Mouse (Mus musculus): Measurements from ENCODE around the gene Gm11114. TPM values are rescaled to one million over a fixed set of nuclear protein-coding genes. Genes with fewer than 3 reads are reported as not detected.

Gm11114 gene
- polyA plus RNA-seq (2012; fragmentation: generic; extraction: Trizol): not detected
- long read RNA-seq, experiment 1: 0 reads
- long read RNA-seq, experiment 2: 0 reads

DNA sequence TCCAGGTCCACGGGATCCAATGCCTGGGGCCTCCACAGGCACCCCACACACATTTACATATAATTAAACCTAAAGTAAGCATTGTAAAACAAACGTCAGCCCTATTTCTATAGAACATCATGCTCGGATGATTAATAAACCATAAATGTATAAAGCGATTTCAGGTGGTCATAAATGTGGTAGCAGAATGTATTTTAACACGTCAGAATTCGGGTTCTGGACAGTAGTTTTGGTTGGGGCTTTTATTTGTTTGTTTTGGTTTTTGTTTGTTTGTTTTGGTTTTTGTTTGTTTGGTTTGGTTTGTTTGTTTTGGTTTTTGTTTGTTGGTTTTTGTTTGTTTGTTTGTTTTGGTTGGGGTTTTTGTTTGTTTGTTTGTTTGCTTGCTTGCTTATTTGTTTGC lies at the start of gene Gm11114:
Gene Gm11114 (plus strand): TSS at position 301 of the 400 bp plus-strand sequence.
- TF ChIP-seq MYOD1 (IDR thresholded peaks at IDR 0.05; ENCODE audit: control insufficient read depth, insufficient read length, low read depth) (no peak), USF1 (IDR thresholded peaks at IDR 0.05; ENCODE audit: low read depth) (no peak), FOSL1 (IDR thresholded peaks at IDR 0.05; ENCODE audit: insufficient read depth, low read length, poor library complexity, severe bottlenecking) (no peak), CTCF (IDR thresholded peaks at IDR 0.05; ENCODE audit: control insufficient read depth, insufficient read depth, insufficient read length) (no peak), CEBPB (IDR thresholded peaks at IDR 0.05; ENCODE audit: low read depth) (no peak), MAX (IDR thresholded peaks at IDR 0.05) (no peak), MYOG (IDR thresholded peaks at IDR 0.05; ENCODE audit: control insufficient read depth, extremely low read depth, insufficient read length) (no peak)
- Histone ChIP-seq H3K36me3 (ENCODE audit: control insufficient read depth, insufficient read depth) (no peaks in the 10 kb centered on the region), H3ac (ENCODE audit: control insufficient read depth, insufficient read length, low read depth) (no peak within 1 kb of the TSS), H3K79me3 (ENCODE audit: low read depth) (no peaks in the 10 kb centered on the region), H3K79me2 (ENCODE audit: control insufficient read depth, insufficient read depth) (no peaks in the 10 kb centered on the region), H3K27me3 (ENCODE audit: control insufficient read depth, insufficient read depth, insufficient read length) (no peaks in the 10 kb centered on the region), H3K4me3 (ENCODE audit: insufficient read depth, poor library complexity, severe bottlenecking) (no peak within 1 kb of the TSS)

GRCm38 (mm10) chr9:85266847-85267246 lies 45.7 kb upstream of the Gm11114 start:
- Histone ChIP-seq H3K36me3 (ENCODE audit: control insufficient read depth, insufficient read depth) (no peaks in the 10 kb centered on the region), H3K79me3 (ENCODE audit: low read depth) (no peaks in the 10 kb centered on the region), H3K4me3 (ENCODE audit: insufficient read depth, poor library complexity, severe bottlenecking) (no peak overlapping the region), H3ac (ENCODE audit: control insufficient read depth, insufficient read length, low read depth) (no peak overlapping the region), H3K27me3 (ENCODE audit: control insufficient read depth, insufficient read depth, insufficient read length) (no peaks in the 10 kb centered on the region), H3K79me2 (ENCODE audit: control insufficient read depth, insufficient read depth) (no peaks in the 10 kb centered on the region)
- TF ChIP-seq CEBPB (IDR thresholded peaks at IDR 0.05; ENCODE audit: low read depth) (no peak), MAX (IDR thresholded peaks at IDR 0.05) (no peak), MYOD1 (IDR thresholded peaks at IDR 0.05; ENCODE audit: control insufficient read depth, insufficient read length, low read depth) (no peak), MYOG (IDR thresholded peaks at IDR 0.05; ENCODE audit: control insufficient read depth, extremely low read depth, insufficient read length) (no peak), CTCF (IDR thresholded peaks at IDR 0.05; ENCODE audit: control insufficient read depth, insufficient read depth, insufficient read length) (no peak), FOSL1 (IDR thresholded peaks at IDR 0.05; ENCODE audit: insufficient read depth, low read length, poor library complexity, severe bottlenecking) (no peak), USF1 (IDR thresholded peaks at IDR 0.05; ENCODE audit: low read depth) (no peak)

DNA sequence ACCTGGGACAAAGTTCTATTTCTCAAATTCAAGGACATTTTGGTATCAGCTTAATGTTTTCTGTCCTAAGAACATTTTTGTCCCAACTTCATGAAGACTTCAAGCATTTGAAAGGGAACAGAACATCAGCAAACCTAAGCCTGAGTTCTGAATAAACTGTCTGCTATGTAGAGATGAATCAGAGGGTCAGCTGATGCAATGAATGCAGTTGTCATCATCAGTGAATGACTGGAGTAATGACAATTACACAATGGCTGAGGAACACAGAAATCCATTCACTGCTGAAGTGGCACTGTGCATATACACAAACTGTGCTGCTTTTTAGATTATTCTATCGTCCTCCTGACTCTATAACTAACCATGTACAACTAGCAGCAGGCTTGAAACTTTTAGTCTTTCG lies 38.5 kb upstream of the Gm11114 start:
- Histone ChIP-seq H3K79me2 (ENCODE audit: control insufficient read depth, insufficient read depth) (no peaks in the 10 kb centered on the region), H3K36me3 (ENCODE audit: control insufficient read depth, insufficient read depth) (no peaks in the 10 kb centered on the region), H3K79me3 (ENCODE audit: low read depth) (no peaks in the 10 kb centered on the region), H3K27me3 (ENCODE audit: control insufficient read depth, insufficient read depth, insufficient read length) (no peaks in the 10 kb centered on the region), H3K4me3 (ENCODE audit: insufficient read depth, poor library complexity, severe bottlenecking) (no peak overlapping the region), H3ac (ENCODE audit: control insufficient read depth, insufficient read length, low read depth) (no peak overlapping the region)
- TF ChIP-seq FOSL1 (IDR thresholded peaks at IDR 0.05; ENCODE audit: insufficient read depth, low read length, poor library complexity, severe bottlenecking): no peak

DNA sequence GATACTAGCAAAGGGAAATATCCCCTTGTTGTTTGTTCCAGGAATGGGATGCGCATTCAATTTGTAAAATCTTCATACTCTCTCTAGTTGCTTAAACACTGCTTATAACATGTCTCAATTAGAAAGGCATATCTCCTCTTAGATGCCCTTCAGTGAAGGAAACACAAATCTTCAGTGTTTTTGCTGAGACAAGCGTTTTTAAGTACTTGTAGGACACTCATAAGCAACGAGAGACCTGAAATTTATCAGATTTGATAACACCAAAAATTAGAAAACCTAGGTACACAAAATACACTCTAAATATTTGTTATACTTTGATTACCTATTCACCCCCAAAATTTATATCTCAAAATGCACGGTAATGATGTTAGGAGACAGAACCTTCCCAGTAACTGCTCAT lies 9.7 kb upstream of the Gm11114 start:
- TF ChIP-seq USF1 (IDR thresholded peaks at IDR 0.05; ENCODE audit: low read depth): no peak
- no peak for TF ChIP-seq FOSL1 (IDR thresholded peaks at IDR 0.05; ENCODE audit: insufficient read depth, low read length, poor library complexity, severe bottlenecking)
- no peak for TF ChIP-seq MAX (IDR thresholded peaks at IDR 0.05)
- TF ChIP-seq MYOG (IDR thresholded peaks at IDR 0.05; ENCODE audit: control insufficient read depth, extremely low read depth, insufficient read length): no peak
- no peak for TF ChIP-seq CEBPB (IDR thresholded peaks at IDR 0.05; ENCODE audit: low read depth)
- TF ChIP-seq MYOD1 (IDR thresholded peaks at IDR 0.05; ENCODE audit: control insufficient read depth, insufficient read length, low read depth): no peak
- TF ChIP-seq CTCF (IDR thresholded peaks at IDR 0.05; ENCODE audit: control insufficient read depth, insufficient read depth, insufficient read length): no peak
- H3K79me3 ChIP-seq (ENCODE audit: low read depth): no peaks in the 10 kb centered on the region
- H3K79me2 ChIP-seq (ENCODE audit: control insufficient read depth, insufficient read depth): no peaks in the 10 kb centered on the region
- H3K36me3 ChIP-seq (ENCODE audit: control insufficient read depth, insufficient read depth): no peaks in the 10 kb centered on the region
- H3K27me3 ChIP-seq (ENCODE audit: control insufficient read depth, insufficient read depth, insufficient read length): no peaks in the 10 kb centered on the region
- H3K4me3 ChIP-seq (ENCODE audit: insufficient read depth, poor library complexity, severe bottlenecking): no peak overlapping the region
- H3ac ChIP-seq (ENCODE audit: control insufficient read depth, insufficient read length, low read depth): no peak overlapping the region

- no peaks in the 10 kb centered on the region for H3K79me2 ChIP-seq (ENCODE audit: control insufficient read depth, insufficient read depth)
- no peaks in the 10 kb centered on the region for H3K79me3 ChIP-seq (ENCODE audit: low read depth)
- no peaks in the 10 kb centered on the region for H3K36me3 ChIP-seq (ENCODE audit: control insufficient read depth, insufficient read depth)
- no peak overlapping the region for H3K4me3 ChIP-seq (ENCODE audit: insufficient read depth, poor library complexity, severe bottlenecking)
- TF ChIP-seq CTCF (IDR thresholded peaks at IDR 0.05; ENCODE audit: control insufficient read depth, insufficient read depth, insufficient read length) (no peak), CEBPB (IDR thresholded peaks at IDR 0.05; ENCODE audit: low read depth) (peak; percentile 50)
- H3ac ChIP-seq (ENCODE audit: control insufficient read depth, insufficient read length, low read depth): no peak overlapping the region
- no peaks in the 10 kb centered on the region for H3K27me3 ChIP-seq (ENCODE audit: control insufficient read depth, insufficient read depth, insufficient read length)
Measured at GRCm38 (mm10) chr9:85303378-85303777, 9.2 kb upstream of the Gm11114 start.

DNA sequence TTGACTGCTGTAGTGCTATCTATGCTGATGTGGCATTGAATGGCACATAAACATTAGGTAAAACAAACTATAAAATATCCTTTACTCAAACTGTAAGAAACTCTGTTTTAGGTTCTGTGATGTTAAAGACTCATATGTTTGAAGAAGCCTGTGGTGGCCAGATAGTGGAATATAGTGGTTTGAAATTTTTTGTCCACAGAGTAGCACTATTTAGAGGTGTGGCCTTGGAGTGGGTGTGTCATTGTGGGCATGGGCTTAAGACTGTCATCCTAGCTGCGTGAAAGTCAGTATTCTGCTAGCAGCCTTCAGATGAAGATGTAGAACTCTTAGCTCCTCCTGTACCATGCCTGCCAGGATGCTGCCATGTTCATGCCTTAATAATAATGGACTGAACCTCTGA lies 3.5 kb downstream of the Gm11114 start:
- Histone ChIP-seq H3K4me3 (ENCODE audit: insufficient read depth, poor library complexity, severe bottlenecking) (no peak overlapping the region), H3K27me3 (ENCODE audit: control insufficient read depth, insufficient read depth, insufficient read length) (no peaks in the 10 kb centered on the region), H3K79me3 (ENCODE audit: low read depth) (no peaks in the 10 kb centered on the region), H3K36me3 (ENCODE audit: control insufficient read depth, insufficient read depth) (no peaks in the 10 kb centered on the region), H3ac (ENCODE audit: control insufficient read depth, insufficient read length, low read depth) (no peak overlapping the region), H3K79me2 (ENCODE audit: control insufficient read depth, insufficient read depth) (no peaks in the 10 kb centered on the region)
- no peak for TF ChIP-seq MYOD1 (IDR thresholded peaks at IDR 0.05; ENCODE audit: control insufficient read depth, insufficient read length, low read depth)
- no peak for TF ChIP-seq CEBPB (IDR thresholded peaks at IDR 0.05; ENCODE audit: low read depth)
- TF ChIP-seq MAX (IDR thresholded peaks at IDR 0.05): no peak
- TF ChIP-seq FOSL1 (IDR thresholded peaks at IDR 0.05; ENCODE audit: insufficient read depth, low read length, poor library complexity, severe bottlenecking): no peak
- no peak for TF ChIP-seq CTCF (IDR thresholded peaks at IDR 0.05; ENCODE audit: control insufficient read depth, insufficient read depth, insufficient read length)
- TF ChIP-seq MYOG (IDR thresholded peaks at IDR 0.05; ENCODE audit: control insufficient read depth, extremely low read depth, insufficient read length): no peak
- TF ChIP-seq USF1 (IDR thresholded peaks at IDR 0.05; ENCODE audit: low read depth): no peak
